Mouse (Mus musculus) liver, postnatal 0 days (tissue): ENCODE results near the gene Bdnf. TPM values are rescaled to one million over a fixed set of nuclear protein-coding genes. Genes with fewer than 3 reads are reported as not detected.

Experiments used
- ATAC-seq: fragments of 200-750 bp; cut with Nextera tagmentation; 2 replicates; pipeline ENCODE4 v1.8.0; 2017; ENCODE audit warnings: mild to moderate bottlenecking, moderate library complexity
- DNase-seq: peaks from one replicate; pipeline ENCODE4 v3.0.0-alpha.2; 2016
- H3K27ac ChIP-seq: fragments of 300-500 bp; sonication (generic); 2 replicates; pipeline ENCODE4 v1.5.1; 2014; ENCODE audit warnings: antibody characterized with exemption, moderate library complexity, mild to moderate bottlenecking, low read depth
- H3K27me3 ChIP-seq: fragments of 300-500 bp; sonication (generic); 2 replicates; pipeline ENCODE4 v1.6.1; 2014; ENCODE audit warnings: low read length, control low read depth, mixed read lengths; ENCODE audit not compliant: insufficient read depth
- H3K36me3 ChIP-seq: fragments of 300-500 bp; sonication (generic); replicated peaks from 2 replicates; pipeline ENCODE4 v1.6.1; 2014; ENCODE audit warnings: mild to moderate bottlenecking, control low read depth, low read length, moderate library complexity, mixed read lengths; ENCODE audit not compliant: insufficient read depth
- H3K4me1 ChIP-seq: fragments of 300-500 bp; sonication (generic); 2 replicates; pipeline ENCODE4 v1.6.1; 2014; ENCODE audit warnings: antibody characterized with exemption, mild to moderate bottlenecking, control low read depth; ENCODE audit not compliant: insufficient read depth
- H3K4me2 ChIP-seq: fragments of 300-500 bp; sonication (generic); 2 replicates; pipeline ENCODE4 v1.6.1; 2014; ENCODE audit warnings: low read depth, mild to moderate bottlenecking, low read length, moderate library complexity, mixed read lengths
- H3K4me3 ChIP-seq: fragments of 300-500 bp; sonication (generic); 2 replicates; pipeline ENCODE4 v1.5.1; 2014; ENCODE audit warnings: low read depth, low read length
- H3K9ac ChIP-seq: fragments of 300-500 bp; sonication (generic); replicated peaks from 2 replicates; pipeline ENCODE4 v1.6.1; 2014; ENCODE audit warnings: mild to moderate bottlenecking, moderate library complexity
- H3K9me3 ChIP-seq: fragments of 300-500 bp; sonication (generic); 2 replicates; pipeline ENCODE4 v1.6.1; 2016; ENCODE audit warnings: mild to moderate bottlenecking, control low read depth, low read length, mixed read lengths
- CTCF ChIP-seq: sonication (generic); IDR thresholded peaks from 2 replicates; pipeline ENCODE4 v1.5.1; 2016; ENCODE audit warnings: antibody characterized with exemption, low read depth
- EP300 ChIP-seq: IDR thresholded peaks from 2 replicates; pipeline ENCODE4 v1.6.1; 2016; ENCODE audit warnings: antibody characterized with exemption, low read depth, mild to moderate bottlenecking
- WGBS: fragments of 180-500 bp; shearing (Covaris S2); extraction: QIAGEN DNeasy Blood & Tissue Kit; methylation state at CpG from one replicate; pipeline ENCODE4 v1.1.7; 2014; ENCODE audit not compliant: insufficient replicate concordance; 5-methylcytosine and 5-hydroxymethylcytosine counted together
- polyA plus RNA-seq: library from polyadenylated mRNA; unstranded; fragments of >200 nt; fragmentation: Nextera tagmentation; extraction: Ambion mirVana; gene quantifications from 2 replicates; pipeline ENCODE4 v1.2.1, GENCODE M21; 2015

The Bdnf gene
- polyA plus RNA-seq, 1 experiment from 2014 or later, result 0.12 TPM

DNA sequence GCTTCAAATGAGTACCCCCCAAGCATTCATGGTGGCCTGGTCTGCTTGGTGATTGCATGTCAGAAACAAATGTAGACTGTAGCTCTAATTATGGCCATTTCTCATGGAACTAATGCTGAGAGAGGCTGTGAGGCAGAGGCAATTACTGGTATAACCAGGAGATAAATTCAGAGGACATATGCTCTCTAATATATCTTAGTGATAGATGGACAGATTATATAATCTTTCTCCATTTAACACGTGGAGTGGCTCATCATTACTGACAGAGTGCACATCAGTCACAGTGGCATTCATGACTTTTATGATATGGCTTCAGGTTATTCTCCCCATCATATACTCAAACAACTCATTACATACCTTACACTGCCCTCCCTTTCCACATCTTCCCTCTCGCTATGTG, 61.8 kb downstream of the Bdnf start:
- Histone ChIP-seq H3K9ac (no peak overlapping the region), H3K4me2 (no peak overlapping the region), H3K9me3 (no peaks in the 10 kb centered on the region), H3K4me3 (no peak overlapping the region), H3K27ac (no peak overlapping the region), H3K36me3 (no peaks in the 10 kb centered on the region), H3K4me1 (no peaks in the 10 kb centered on the region), H3K27me3 (no peaks in the 10 kb centered on the region)
- 71% methylated on average over 2 of the region's 2 CpGs for WGBS
- DNase-seq (no peak), ATAC-seq (no peak)
- TF ChIP-seq CTCF (no peak), EP300 (no peak)

DNA sequence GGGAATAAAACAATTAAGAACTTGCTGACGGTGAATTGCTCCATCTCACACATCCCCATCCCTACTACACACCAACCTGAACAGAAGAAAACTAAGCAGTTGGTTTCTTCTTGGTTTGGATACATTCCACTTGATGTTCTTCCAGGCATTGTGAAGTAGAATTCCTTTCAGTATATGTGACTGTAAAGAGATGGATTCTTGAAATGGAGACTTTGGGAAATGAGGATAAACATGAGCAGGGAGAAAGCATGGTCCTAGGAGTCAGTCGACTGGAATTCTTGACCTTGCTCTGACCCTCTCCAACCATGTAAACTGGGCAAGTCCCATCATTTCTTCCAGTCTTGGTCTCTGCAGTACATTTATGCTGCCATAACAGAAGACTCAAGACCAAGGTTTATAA, 63.8 kb downstream of the Bdnf start:
- Histone ChIP-seq H3K4me3 (no peak overlapping the region), H3K4me1 (no peaks in the 10 kb centered on the region)
- DNase-seq, result no peak

DNA sequence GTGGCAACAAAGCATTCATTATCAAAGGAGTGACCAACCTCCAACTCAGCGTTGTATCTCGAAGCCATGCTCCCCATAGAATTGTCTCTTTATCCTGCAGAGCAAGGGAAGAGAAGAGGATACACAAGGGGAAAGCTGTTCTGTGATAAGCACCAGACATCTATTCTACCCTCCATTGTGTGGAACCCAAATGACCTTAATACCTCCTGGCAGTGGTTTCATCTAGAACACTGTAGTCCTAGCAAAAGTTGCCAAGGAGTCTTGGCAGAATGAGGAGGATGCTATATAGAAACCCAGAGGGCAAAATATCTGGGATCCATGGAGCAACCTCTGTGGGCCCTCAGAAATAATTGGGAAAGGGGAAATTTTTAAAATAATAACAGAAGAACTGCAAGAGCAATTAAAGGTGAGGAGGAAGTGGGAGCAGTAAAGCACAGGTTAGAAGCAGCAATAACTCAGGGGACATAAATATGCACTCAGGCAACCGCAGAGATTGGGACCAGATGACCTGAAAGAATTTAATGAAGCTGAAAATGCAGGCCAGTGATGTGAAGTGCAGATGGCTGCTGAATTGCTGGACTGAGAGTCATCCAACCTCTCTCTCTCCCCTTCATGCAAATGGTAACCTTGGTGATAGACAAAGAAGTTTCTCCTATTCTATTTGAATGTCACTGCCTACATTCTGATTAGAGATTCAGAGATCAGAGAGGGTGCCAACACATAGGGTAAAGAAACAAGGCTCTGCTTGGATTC, 68.9 kb downstream of the Bdnf start:
- DNase-seq, result no peak
- no peaks in the 10 kb centered on the region for H3K9me3 ChIP-seq
- ATAC-seq, result no peak
- H3K36me3 ChIP-seq, result no peaks in the 10 kb centered on the region
- TF ChIP-seq EP300 (no peak), CTCF (no peak)
- no peaks in the 10 kb centered on the region for H3K4me1 ChIP-seq
- no peak overlapping the region for H3K9ac ChIP-seq
- no peak overlapping the region for H3K27ac ChIP-seq
- WGBS, result 90% methylated on average over 3 of the region's 3 CpGs
- no peaks in the 10 kb centered on the region for H3K27me3 ChIP-seq
- H3K4me2 ChIP-seq, result no peak overlapping the region
- no peak overlapping the region for H3K4me3 ChIP-seq

More for the DNA sequence above, 63.8 kb downstream of the Bdnf start:
- 71% methylated on average over 2 of the region's 2 CpGs for WGBS
- Histone ChIP-seq H3K36me3 (no peaks in the 10 kb centered on the region), H3K27me3 (no peaks in the 10 kb centered on the region), H3K9me3 (no peaks in the 10 kb centered on the region), H3K9ac (no peak overlapping the region), H3K4me2 (no peak overlapping the region), H3K27ac (no peak overlapping the region)
- ATAC-seq, result no peak
- TF ChIP-seq EP300 (no peak), CTCF (no peak)

DNA sequence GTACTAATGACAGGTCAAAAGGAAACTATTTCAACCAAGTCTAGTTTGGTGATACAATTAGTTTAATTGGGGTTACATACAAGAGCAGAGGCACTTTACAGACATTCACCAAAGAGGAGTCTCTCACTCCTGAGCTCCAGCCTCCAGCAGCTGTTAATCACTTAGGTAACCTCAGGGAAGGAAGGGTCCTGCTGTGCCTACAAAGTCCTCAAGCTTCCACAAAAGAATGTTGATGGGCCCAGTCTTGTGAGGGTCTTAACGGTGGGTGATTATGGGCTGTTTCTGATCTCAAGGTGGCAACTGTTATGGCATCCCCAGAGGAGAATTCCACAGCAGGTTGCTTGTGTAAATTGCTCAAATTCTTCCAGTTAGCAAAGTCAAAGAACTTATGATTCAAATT, 71.7 kb downstream of the Bdnf start:
- H3K9me3 ChIP-seq, result no peaks in the 10 kb centered on the region
- DNase-seq, result no peak
- no peak overlapping the region for H3K4me2 ChIP-seq
- H3K27ac ChIP-seq, result no peak overlapping the region
- WGBS, result 8% methylated on average over 1 of the region's 1 CpGs
- no peak overlapping the region for H3K4me3 ChIP-seq
- no peaks in the 10 kb centered on the region for H3K36me3 ChIP-seq
- H3K9ac ChIP-seq, result no peak overlapping the region
- TF ChIP-seq EP300, result no peak
- TF ChIP-seq CTCF, result no peak
- H3K4me1 ChIP-seq, result no peaks in the 10 kb centered on the region
- ATAC-seq, result no peak
- H3K27me3 ChIP-seq, result no peaks in the 10 kb centered on the region

DNA sequence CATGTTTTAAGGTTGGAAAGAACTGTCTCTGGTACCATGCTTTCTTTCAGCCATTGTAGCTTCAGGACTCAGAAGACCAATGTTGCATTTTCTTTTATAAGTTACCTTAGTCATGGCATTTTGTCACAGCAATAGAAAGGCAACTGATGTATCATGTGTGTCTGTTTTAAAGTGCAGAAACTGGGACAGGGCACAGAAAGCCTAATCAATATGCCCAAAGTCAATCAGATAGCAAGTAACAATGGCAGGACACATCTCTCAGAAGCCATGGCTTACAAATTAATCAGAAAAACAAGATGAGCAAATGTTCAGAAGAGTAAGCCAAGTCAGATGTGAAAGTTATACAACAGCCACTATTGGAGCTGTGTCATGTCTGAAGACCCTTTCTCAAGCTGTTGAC, 73.9 kb downstream of the Bdnf start:
- Histone ChIP-seq H3K4me2 (no peak overlapping the region), H3K4me3 (no peak overlapping the region), H3K9me3 (no peaks in the 10 kb centered on the region), H3K9ac (no peak overlapping the region), H3K27ac (no peak overlapping the region), H3K4me1 (no peaks in the 10 kb centered on the region), H3K27me3 (no peaks in the 10 kb centered on the region), H3K36me3 (no peaks in the 10 kb centered on the region)
- ATAC-seq (no peak), DNase-seq (no peak)
- TF ChIP-seq CTCF, result no peak
- TF ChIP-seq EP300, result no peak

- 60% methylated on average over 4 of the region's 4 CpGs for WGBS
Observed at GRCm38 (mm10) chr2:109748815-109749214, 74.3 kb downstream of the Bdnf start.

More at GRCm38 (mm10) chr2:109748815-109749214, 74.3 kb downstream of the Bdnf start:
- no peak overlapping the region for H3K4me3 ChIP-seq
- H3K4me2 ChIP-seq, result no peak overlapping the region
- ATAC-seq, result no peak
- no peak overlapping the region for H3K27ac ChIP-seq
- no peaks in the 10 kb centered on the region for H3K4me1 ChIP-seq
- TF ChIP-seq CTCF (no peak), EP300 (no peak)
- H3K9ac ChIP-seq, result no peak overlapping the region
- H3K36me3 ChIP-seq, result no peaks in the 10 kb centered on the region
- no peaks in the 10 kb centered on the region for H3K27me3 ChIP-seq
- no peaks in the 10 kb centered on the region for H3K9me3 ChIP-seq
- DNase-seq, result no peak
